Mouse (Mus musculus) erythroblast, embryonic 14.5 days (primary cell): ENCODE results near the gene Ergic1. TPM values are rescaled to one million over a fixed set of nuclear protein-coding genes. Genes with fewer than 3 reads are reported as not detected.

Source experiments
- H3K27me3 ChIP-seq: 2 replicates; pipeline ENCODE4 v1.6.1; 2012; ENCODE audit warnings: inconsistent platforms; ENCODE audit not compliant: control insufficient read depth
- H3K36me3 ChIP-seq: 2 replicates; pipeline ENCODE4 v1.6.1; 2012; ENCODE audit warnings: mild to moderate bottlenecking, inconsistent platforms; ENCODE audit not compliant: control insufficient read depth
- H3K4me1 ChIP-seq: 2 replicates; pipeline ENCODE4 v1.6.1; 2012; ENCODE audit warnings: inconsistent platforms; ENCODE audit not compliant: control insufficient read depth
- H3K4me3 ChIP-seq: replicated peaks from 2 replicates; pipeline ENCODE3; 2012; ENCODE audit warnings: moderate library complexity, mild to moderate bottlenecking, inconsistent platforms
- H3K9me3 ChIP-seq: 2 replicates; pipeline ENCODE4 v1.6.1; 2012; ENCODE audit warnings: low read length, inconsistent platforms, mixed read lengths; ENCODE audit not compliant: control insufficient read depth
- GATA1 ChIP-seq: IDR thresholded peaks from 2 replicates; pipeline ENCODE4 v1.6.1; 2012; ENCODE audit warnings: low read length, inconsistent platforms, mixed read lengths
- TAL1 ChIP-seq: IDR thresholded peaks from 3 replicates; pipeline ENCODE4 v1.6.1; 2012; ENCODE audit warnings: low read length, inconsistent platforms, mixed read lengths
- polyA plus RNA-seq: library from polyadenylated mRNA; stranded (reverse); fragments of >175 nt; gene quantifications from 2 replicates; pipeline ENCODE4 v1.2.3, GENCODE M21; 2012

Ergic1 gene
- polyA plus RNA-seq, 1 experiment, result 0.23 TPM

DNA sequence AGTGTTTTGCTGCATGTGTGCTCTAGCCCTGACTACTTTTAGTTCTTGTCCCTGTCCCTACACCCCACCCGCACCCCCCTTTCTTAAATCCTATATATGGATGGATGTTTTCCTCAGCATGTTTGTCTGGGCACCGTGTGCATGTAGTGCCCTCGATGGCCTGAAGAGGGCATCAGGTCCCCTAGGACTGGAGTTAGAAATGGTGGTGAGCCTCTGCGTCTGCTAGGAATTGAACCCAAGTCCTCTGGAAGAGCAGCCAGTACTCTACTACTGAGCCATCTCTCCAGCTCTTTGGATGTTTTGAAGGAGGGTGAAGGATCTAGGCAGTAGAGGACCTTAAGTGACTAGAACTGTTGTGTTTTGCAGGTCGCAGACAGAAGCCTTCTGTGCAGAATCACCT, 137.6 kb downstream of the Ergic1 start:
- no peak for TF ChIP-seq GATA1
- no peak for TF ChIP-seq TAL1
- Histone ChIP-seq H3K4me3 (no peak overlapping the region), H3K27me3 (no peaks in the 10 kb centered on the region), H3K9me3 (no peaks in the 10 kb centered on the region), H3K4me1 (peaks cover 7% of the 10 kb centered on the region), H3K36me3 (peaks cover 91% of the 10 kb centered on the region)

DNA sequence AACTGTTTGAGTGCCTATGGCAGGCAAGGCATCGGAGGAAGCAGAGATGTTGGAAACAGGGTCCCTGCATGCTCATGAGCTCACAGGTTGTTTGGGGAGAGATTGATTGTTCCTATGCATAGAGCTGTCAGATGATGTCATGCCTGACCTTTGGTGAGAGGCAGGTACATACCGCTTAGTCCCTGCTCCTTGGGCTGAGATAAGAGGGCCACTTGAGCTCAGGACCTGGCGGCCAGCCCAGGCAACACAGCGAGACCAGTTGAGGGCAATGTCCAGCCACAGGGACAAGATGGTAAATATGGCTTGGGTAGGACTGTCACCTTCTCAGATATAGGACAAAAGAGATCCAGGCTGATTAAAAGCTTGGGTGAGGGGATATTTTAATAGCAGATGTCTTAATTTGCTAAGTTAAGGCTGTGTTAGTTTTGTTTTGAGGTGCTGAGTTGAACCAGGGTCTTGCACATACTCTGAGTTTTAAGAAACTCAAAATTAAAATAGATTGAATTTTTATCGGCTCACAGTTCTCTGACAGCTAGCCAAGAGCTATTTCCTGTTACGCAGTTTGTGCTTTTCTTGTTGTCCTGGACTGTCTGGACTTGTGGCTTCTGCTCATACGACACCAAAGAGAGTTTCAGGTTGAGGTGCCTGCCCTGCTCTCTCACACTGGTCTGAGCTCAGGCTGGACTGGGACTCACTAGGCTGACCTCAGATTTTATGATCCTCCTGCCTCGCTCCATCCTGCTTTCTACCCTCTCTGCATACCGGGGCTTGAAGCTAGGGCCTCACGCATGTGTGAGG, 138.7 kb downstream of the Ergic1 start:
- peaks cover 7% of the 10 kb centered on the region for H3K4me1 ChIP-seq
- no peak for TF ChIP-seq GATA1
- H3K4me3 ChIP-seq, result no peak overlapping the region
- peaks cover 2% of the 10 kb centered on the region; the same call in 1 of the 2 replicates for H3K9me3 ChIP-seq
- peaks cover 83% of the 10 kb centered on the region for H3K36me3 ChIP-seq
- H3K27me3 ChIP-seq, result no peaks in the 10 kb centered on the region

DNA sequence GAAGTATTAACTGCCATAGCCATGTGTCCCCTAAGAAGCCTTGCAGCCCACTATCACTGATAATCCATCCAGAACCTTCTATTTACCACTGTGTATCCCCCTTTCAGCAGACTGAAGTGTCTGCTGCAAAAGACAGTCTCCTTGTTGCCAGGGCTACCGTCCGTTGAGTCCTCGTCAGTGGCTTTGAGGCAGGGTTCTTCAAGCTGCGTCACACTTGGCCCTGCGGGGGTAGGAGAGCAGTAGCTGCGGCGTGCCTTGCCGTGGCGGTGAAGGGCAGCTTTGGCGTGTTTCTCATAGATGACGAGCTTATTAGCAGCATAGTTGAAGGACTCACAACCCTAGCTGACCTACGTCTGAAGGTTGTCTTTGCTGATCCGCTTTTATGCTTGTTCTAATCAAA, 140.3 kb downstream of the Ergic1 start:
- TF ChIP-seq GATA1 (no peak), TAL1 (no peak)
- Histone ChIP-seq H3K9me3 (peaks cover 2% of the 10 kb centered on the region; the same call in 1 of the 2 replicates), H3K36me3 (peaks cover 69% of the 10 kb centered on the region), H3K4me3 (no peak overlapping the region), H3K27me3 (no peaks in the 10 kb centered on the region), H3K4me1 (peaks cover 18% of the 10 kb centered on the region)

DNA sequence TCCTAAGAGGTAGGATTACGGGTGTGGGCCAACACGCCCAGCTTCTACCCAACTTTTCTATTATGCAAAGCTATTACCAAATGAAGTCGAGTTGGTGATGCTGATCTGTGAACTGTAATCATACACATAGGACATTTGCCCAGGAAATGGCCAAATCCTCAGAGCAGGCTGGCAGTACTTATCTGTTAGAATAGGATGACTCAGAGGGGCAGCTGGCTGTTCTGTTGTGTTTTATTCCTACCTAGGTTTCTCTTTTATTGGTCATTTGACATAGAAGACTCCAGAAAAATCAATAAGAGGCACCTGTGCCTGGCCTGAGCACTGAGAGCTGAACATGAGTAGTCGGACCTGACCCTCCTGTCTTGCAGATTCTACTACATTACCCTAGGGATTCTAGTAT, 141.3 kb downstream of the Ergic1 start:
- TF ChIP-seq GATA1 (no peak), TAL1 (no peak)
- Histone ChIP-seq H3K4me1 (peaks cover 28% of the 10 kb centered on the region), H3K4me3 (no peak overlapping the region), H3K36me3 (peaks cover 59% of the 10 kb centered on the region), H3K27me3 (no peaks in the 10 kb centered on the region), H3K9me3 (peaks cover 2% of the 10 kb centered on the region; the same call in 1 of the 2 replicates)

DNA sequence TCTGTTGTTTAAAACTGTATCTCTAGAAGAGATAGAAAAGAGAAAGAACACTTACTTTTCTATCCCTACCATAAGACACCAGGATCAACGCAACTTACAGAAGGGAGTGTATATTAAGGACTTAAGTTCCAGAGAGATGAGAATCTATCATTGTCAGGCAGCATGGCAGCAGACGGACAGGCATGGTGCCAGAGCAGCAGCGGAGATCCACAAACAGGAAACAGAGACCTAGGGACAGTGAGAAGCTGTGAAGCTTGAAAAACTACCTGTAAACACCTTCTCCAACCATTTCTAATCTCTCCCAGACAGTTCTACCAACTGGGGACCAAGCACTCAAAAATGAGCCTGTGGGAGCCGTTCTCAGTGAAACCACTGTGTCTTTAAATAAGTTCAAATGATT, 142.4 kb downstream of the Ergic1 start:
- TF ChIP-seq GATA1 (no peak), TAL1 (no peak)
- no peaks in the 10 kb centered on the region for H3K27me3 ChIP-seq
- no peak overlapping the region for H3K4me3 ChIP-seq
- H3K4me1 ChIP-seq, result peaks cover 37% of the 10 kb centered on the region
- peaks cover 48% of the 10 kb centered on the region for H3K36me3 ChIP-seq
- peaks cover 2% of the 10 kb centered on the region; the same call in 1 of the 2 replicates for H3K9me3 ChIP-seq

DNA sequence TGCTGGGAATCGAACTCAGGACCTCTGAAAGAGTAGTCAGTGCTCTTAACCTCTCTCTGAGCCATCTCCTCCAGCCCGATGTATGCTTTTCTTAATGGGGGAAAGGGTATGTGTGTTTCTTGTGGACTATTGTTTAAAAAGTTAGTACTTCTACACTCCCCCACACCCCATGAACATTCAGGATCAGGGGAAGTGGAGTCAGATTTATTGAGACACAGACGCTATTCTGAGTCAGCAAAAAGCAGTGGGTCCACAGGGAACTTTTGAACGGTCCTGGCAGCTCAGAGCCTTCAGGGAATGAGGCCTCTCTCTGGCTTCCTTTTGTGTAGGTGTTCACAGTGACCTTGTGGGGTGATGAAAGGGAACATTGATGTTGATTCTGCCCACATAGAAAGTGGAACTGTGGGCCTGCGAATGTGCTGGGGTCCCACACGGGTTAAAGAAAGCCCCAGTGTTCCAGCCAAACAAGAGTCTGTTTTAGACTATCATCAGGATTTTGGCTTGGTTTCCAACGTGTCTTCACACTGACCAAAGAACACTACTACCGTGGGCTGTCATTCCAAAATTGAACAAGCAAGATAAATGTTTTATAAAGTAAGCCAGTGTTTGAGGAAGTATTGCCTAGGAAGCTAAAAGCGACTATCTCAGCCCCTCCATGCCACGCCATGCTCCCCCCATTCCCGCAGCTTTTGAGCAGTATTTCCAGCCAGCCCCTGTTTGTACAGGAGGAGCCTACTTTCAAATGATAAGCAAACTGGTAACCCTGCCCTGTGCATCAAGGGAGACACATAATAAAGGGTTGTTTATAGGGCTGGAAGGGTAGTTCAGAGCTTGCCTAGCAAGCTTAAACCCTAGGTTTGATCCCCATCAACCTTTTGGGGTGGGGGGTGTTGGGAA, 144.4 kb downstream of the Ergic1 start:
- Histone ChIP-seq H3K4me1 (peaks cover 57% of the 10 kb centered on the region), H3K36me3 (peaks cover 29% of the 10 kb centered on the region), H3K27me3 (no peaks in the 10 kb centered on the region), H3K9me3 (peaks cover 2% of the 10 kb centered on the region; the same call in 1 of the 2 replicates), H3K4me3 (no peak overlapping the region)
- no peak for TF ChIP-seq TAL1
- no peak for TF ChIP-seq GATA1

Other genes with a start within 250 kb of the Ergic1 start
- gene Neurl1b, start 146.7 kb upstream of the Ergic1 start, polyA plus RNA-seq, result not detected in 2 replicates
- 107 and 129 TPM in 2 replicates for gene Dusp1, start 639 bp downstream of the Ergic1 start, polyA plus RNA-seq
- 1.1 and 2.3 TPM in 2 replicates for gene Atp6v0e, start 101.7 kb downstream of the Ergic1 start, polyA plus RNA-seq
- gene Crebrf, start 154.2 kb downstream of the Ergic1 start, polyA plus RNA-seq, result 0.02 and 0.10 TPM in 2 replicates
- gene Bnip1, start 219.6 kb downstream of the Ergic1 start, polyA plus RNA-seq, result 2.4 and 2.9 TPM in 2 replicates